Mouse (Mus musculus) brain, embryonic 14.5 days (tissue): ENCODE data around the gene Frmd4b. TPM values are rescaled to one million over a fixed set of nuclear protein-coding genes. Genes with fewer than 3 reads are reported as not detected.

Experiments
- DNase-seq: peaks from one replicate; pipeline ENCODE4 v3.0.0-alpha.2; 2011; ENCODE audit warnings: low read depth
- CTCF ChIP-seq: fragments of 200-500 bp; IDR thresholded peaks from 2 replicates; pipeline ENCODE4 v1.5.1; 2012; ENCODE audit warnings: inconsistent platforms, mild to moderate bottlenecking, moderate library complexity, borderline replicate concordance; ENCODE audit not compliant: insufficient read depth, insufficient read length; ENCODE audit errors: extremely low read depth
- POLR2A ChIP-seq: fragments of 200-500 bp; IDR thresholded peaks from 2 replicates; pipeline ENCODE4 v1.6.1; 2012; ENCODE audit warnings: mild to moderate bottlenecking, inconsistent platforms, borderline replicate concordance; ENCODE audit not compliant: poor library complexity, insufficient read depth, insufficient read length, severe bottlenecking; ENCODE audit errors: extremely low read depth
- polyA plus RNA-seq: library from polyadenylated mRNA; depleted of rRNA; stranded (reverse); fragments of >200 nt; gene quantifications from 2 replicates; pipeline ENCODE4 v1.2.3, GENCODE M21; 2012

Frmd4b gene
- polyA plus RNA-seq, 1 experiment: 32.7 TPM

GRCm38 (mm10) chr6:97457210-97457609 is 160.1 kb downstream of the Frmd4b start:
- peak; percentile 25 for DNase-seq
- TF ChIP-seq POLR2A (no peak), CTCF (no peak)

- DNase-seq: no peak
- no peak for TF ChIP-seq CTCF
- no peak for TF ChIP-seq POLR2A
These were observed 165.1 kb downstream of the Frmd4b start for GRCm38 (mm10) chr6:97452223-97452622.

- TF ChIP-seq CTCF (no peak), POLR2A (no peak)
- DNase-seq: no peak
These were observed 167.5 kb downstream of the Frmd4b start for GRCm38 (mm10) chr6:97449806-97450205.

GRCm38 (mm10) chr6:97447020-97447419 is 170.3 kb downstream of the Frmd4b start:
- DNase-seq: no peak
- TF ChIP-seq CTCF (no peak), POLR2A (no peak)

- TF ChIP-seq POLR2A (no peak), CTCF (no peak)
- DNase-seq: peak; percentile 25
These were observed 173.2 kb downstream of the Frmd4b start for GRCm38 (mm10) chr6:97444145-97444544.

GRCm38 (mm10) chr6:97443522-97443921 is 173.8 kb downstream of the Frmd4b start:
- no peak for TF ChIP-seq CTCF
- TF ChIP-seq POLR2A: no peak
- DNase-seq: peak; percentile 36

GRCm38 (mm10) chr6:97441357-97441756 is 176.0 kb downstream of the Frmd4b start:
- no peak for TF ChIP-seq CTCF
- TF ChIP-seq POLR2A: no peak
- no peak for DNase-seq

GRCm38 (mm10) chr6:97438918-97439645 is 178.3 kb downstream of the Frmd4b start:
- peak; percentile 39 for DNase-seq
- TF ChIP-seq POLR2A (no peak), CTCF (no peak)

- DNase-seq: no peak
- no peak for TF ChIP-seq CTCF
- no peak for TF ChIP-seq POLR2A
These were observed 182.6 kb downstream of the Frmd4b start for GRCm38 (mm10) chr6:97434753-97435152.

GRCm38 (mm10) chr6:97431309-97432004 is 185.9 kb downstream of the Frmd4b start:
- no peak for DNase-seq
- TF ChIP-seq CTCF: no peak
- TF ChIP-seq POLR2A: no peak

GRCm38 (mm10) chr6:97430519-97430918 is 186.8 kb downstream of the Frmd4b start:
- DNase-seq: no peak

GRCm38 (mm10) chr6:97429688-97430343 is 187.5 kb downstream of the Frmd4b start:
- TF ChIP-seq POLR2A (no peak), CTCF (no peak)
- no peak for DNase-seq

More at GRCm38 (mm10) chr6:97430519-97430918, 186.8 kb downstream of the Frmd4b start:
- TF ChIP-seq POLR2A (no peak), CTCF (no peak)
